Mouse (Mus musculus) intestine, embryonic 16.5 days (tissue): Measurements from ENCODE around the gene Rora. TPM values are rescaled to one million over a fixed set of nuclear protein-coding genes. Genes with fewer than 3 reads are reported as not detected.

ENCODE experiments used
- ATAC-seq: fragments of 200-750 bp; cut with Nextera tagmentation; 2 replicates; pipeline ENCODE4 v1.8.0; 2017; ENCODE audit warnings: moderate TSS enrichment, moderate library complexity
- H3K27ac ChIP-seq: fragments of 300-500 bp; sonication (generic); 2 replicates; pipeline ENCODE4 v1.5.1; 2014; ENCODE audit warnings: mild to moderate bottlenecking, low read length
- H3K27me3 ChIP-seq: fragments of 300-500 bp; sonication (generic); replicated peaks from 2 replicates; pipeline ENCODE4 v1.6.1; 2014; ENCODE audit warnings: low read length, control low read depth, mixed read lengths; ENCODE audit not compliant: control insufficient read depth, insufficient read depth
- H3K36me3 ChIP-seq: fragments of 300-500 bp; sonication (generic); 2 replicates; pipeline ENCODE4 v1.6.1; 2014; ENCODE audit warnings: low read length, control low read depth; ENCODE audit not compliant: control insufficient read depth, insufficient read depth
- H3K4me1 ChIP-seq: fragments of 300-500 bp; sonication (generic); 2 replicates; pipeline ENCODE4 v1.6.1; 2014; ENCODE audit warnings: low read length, control low read depth, mixed read lengths; ENCODE audit not compliant: control insufficient read depth, insufficient read depth
- H3K4me2 ChIP-seq: fragments of 300-500 bp; sonication (generic); 2 replicates; pipeline ENCODE4 v1.6.1; 2014; ENCODE audit warnings: low read depth, low read length, control low read depth
- H3K4me3 ChIP-seq: fragments of 300-500 bp; sonication (generic); 2 replicates; pipeline ENCODE4 v1.5.1; 2014; ENCODE audit warnings: mild to moderate bottlenecking, low read length
- H3K9ac ChIP-seq: fragments of 300-500 bp; sonication (generic); 2 replicates; pipeline ENCODE4 v1.6.1; 2014; ENCODE audit warnings: low read depth, low read length
- H3K9me3 ChIP-seq: fragments of 300-500 bp; sonication (generic); 2 replicates; pipeline ENCODE4 v1.6.1; 2016; ENCODE audit warnings: low read length, control low read depth; ENCODE audit not compliant: control insufficient read depth
- WGBS: fragments of 180-500 bp; shearing (Covaris S2); extraction: QIAGEN DNeasy Blood & Tissue Kit; methylation state at CpG from one replicate; pipeline ENCODE4 v1.1.7; 2014; 5-methylcytosine and 5-hydroxymethylcytosine counted together
- polyA plus RNA-seq: library from polyadenylated mRNA; unstranded; fragments of >200 nt; fragmentation: Nextera tagmentation; extraction: Ambion mirVana; gene quantifications from 2 replicates; pipeline ENCODE4 v1.2.1, GENCODE M21; 2015

The Rora gene
- polyA plus RNA-seq, 1 experiment from 2014 or later = 4.5 TPM

- Histone ChIP-seq H3K36me3 (no peaks in the 10 kb centered on the region), H3K4me1 (no peaks in the 10 kb centered on the region), H3K4me3 (no peak overlapping the region), H3K9ac (no peak overlapping the region), H3K27ac (no peak overlapping the region), H3K27me3 (no peaks in the 10 kb centered on the region), H3K4me2 (no peak overlapping the region), H3K9me3 (no peaks in the 10 kb centered on the region)
- WGBS = 86% methylated on average over 4 of the region's 4 CpGs
- no peak for ATAC-seq
Observed at GRCm38 (mm10) chr9:68934238-68934637, 280.7 kb downstream of the Rora start.

DNA sequence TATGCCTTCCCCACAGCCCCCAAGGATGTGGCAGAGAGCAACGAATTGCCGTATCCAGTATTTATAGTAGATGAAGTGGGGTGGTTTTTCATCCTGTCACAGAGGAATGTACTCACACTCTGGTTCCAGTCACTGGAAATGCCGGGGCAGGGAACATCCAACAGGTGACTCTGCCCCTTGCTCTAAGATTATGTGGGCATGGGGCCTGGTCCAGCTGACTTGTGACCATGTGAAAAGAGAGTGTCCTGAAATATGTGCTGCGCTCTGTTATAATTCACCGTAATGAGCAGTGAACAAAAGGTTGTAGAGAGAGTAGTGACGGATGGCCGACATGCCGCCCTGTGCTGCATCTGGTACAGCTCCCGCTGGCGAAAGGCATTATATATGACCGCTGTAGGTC, 282.0 kb downstream of the Rora start:
- Histone ChIP-seq H3K4me2 (no peak overlapping the region), H3K27me3 (no peaks in the 10 kb centered on the region), H3K9ac (no peak overlapping the region), H3K9me3 (no peaks in the 10 kb centered on the region), H3K4me1 (no peaks in the 10 kb centered on the region), H3K36me3 (no peaks in the 10 kb centered on the region), H3K4me3 (no peak overlapping the region), H3K27ac (no peak overlapping the region)
- 61% methylated on average over 11 of the region's 11 CpGs for WGBS
- no peak for ATAC-seq

DNA sequence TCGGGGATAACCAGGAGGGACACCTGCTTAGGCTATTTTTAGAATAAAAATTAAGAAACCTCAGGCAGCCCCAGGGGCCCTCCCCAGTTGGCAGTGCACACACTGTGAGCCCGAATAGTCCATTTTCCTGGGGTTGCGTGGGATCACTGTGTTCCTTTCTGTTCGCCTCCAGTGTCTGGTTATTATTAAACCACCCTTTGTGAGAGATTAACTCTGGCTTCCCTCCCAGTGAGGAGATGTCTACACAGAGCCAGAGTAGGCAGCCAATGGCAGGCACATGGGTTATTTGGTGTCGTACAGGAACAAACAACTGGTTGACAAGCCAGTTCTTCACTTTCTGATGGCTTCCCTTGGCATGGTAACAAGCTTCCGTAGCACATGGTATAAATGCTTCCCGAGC, 287.5 kb downstream of the Rora start:
- H3K27me3 ChIP-seq = no peaks in the 10 kb centered on the region
- no peak overlapping the region for H3K9ac ChIP-seq
- no peaks in the 10 kb centered on the region for H3K9me3 ChIP-seq
- H3K4me1 ChIP-seq = no peaks in the 10 kb centered on the region
- ATAC-seq = no peak
- no peaks in the 10 kb centered on the region for H3K36me3 ChIP-seq
- H3K4me3 ChIP-seq = no peak overlapping the region
- 69% methylated on average over 7 of the region's 7 CpGs for WGBS
- H3K27ac ChIP-seq = no peak overlapping the region
- H3K4me2 ChIP-seq = no peak overlapping the region

- no peak overlapping the region for H3K9ac ChIP-seq
- no peaks in the 10 kb centered on the region for H3K27me3 ChIP-seq
- H3K27ac ChIP-seq = no peak overlapping the region
- no peaks in the 10 kb centered on the region for H3K36me3 ChIP-seq
- H3K4me1 ChIP-seq = no peaks in the 10 kb centered on the region
- ATAC-seq = no peak
- 75% methylated on average over 4 of the region's 4 CpGs for WGBS
- H3K9me3 ChIP-seq = no peaks in the 10 kb centered on the region
- no peak overlapping the region for H3K4me2 ChIP-seq
- no peak overlapping the region for H3K4me3 ChIP-seq
Observed at GRCm38 (mm10) chr9:68942595-68943011, 289.0 kb downstream of the Rora start.

DNA sequence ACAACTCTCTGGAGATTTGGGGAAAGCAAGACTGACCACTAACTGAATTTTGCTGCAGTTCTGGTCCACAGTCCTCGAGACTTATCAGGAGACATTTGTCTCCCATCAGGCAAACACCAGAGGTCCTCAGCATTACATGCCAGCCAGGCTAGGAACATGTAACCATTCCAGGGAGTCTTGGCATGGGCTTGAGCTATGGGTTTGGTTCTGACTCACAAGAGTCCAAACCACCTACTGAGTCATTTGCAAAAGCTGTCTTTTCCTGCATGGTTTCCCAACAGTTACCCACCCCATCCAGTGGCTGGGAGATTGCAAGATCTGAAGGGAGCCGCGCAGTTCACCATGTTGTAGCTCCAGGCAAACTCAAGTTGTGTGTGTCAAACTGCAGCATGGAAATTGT, 290.4 kb downstream of the Rora start:
- Histone ChIP-seq H3K27me3 (no peaks in the 10 kb centered on the region), H3K4me3 (no peak overlapping the region), H3K4me1 (no peaks in the 10 kb centered on the region), H3K9me3 (no peaks in the 10 kb centered on the region), H3K27ac (no peak overlapping the region), H3K9ac (no peak overlapping the region), H3K36me3 (no peaks in the 10 kb centered on the region), H3K4me2 (no peak overlapping the region)
- WGBS = 95% methylated on average over 3 of the region's 3 CpGs
- ATAC-seq = no peak

DNA sequence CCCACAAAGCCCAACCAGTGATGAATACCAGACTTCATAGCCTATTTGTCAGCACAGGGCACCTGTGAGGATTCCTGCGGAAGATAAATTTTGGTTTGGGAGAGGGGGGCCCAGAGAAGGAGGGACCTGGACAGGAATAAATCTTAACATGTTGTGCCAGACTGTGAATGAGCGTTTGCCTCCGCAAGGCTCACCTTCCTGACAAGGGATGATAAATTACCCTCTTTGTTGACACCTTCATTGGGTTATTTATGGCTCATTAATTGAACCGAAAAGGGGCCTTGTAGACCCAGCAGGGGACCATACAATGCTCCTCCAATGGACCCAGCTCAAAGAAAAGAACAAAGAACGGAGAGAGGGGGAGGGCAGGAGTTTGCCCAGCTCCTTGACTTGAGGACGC, 294.1 kb downstream of the Rora start:
- no peak overlapping the region for H3K4me3 ChIP-seq
- H3K9me3 ChIP-seq = no peaks in the 10 kb centered on the region
- no peak overlapping the region for H3K9ac ChIP-seq
- H3K4me2 ChIP-seq = no peak overlapping the region
- no peaks in the 10 kb centered on the region for H3K4me1 ChIP-seq
- no peaks in the 10 kb centered on the region for H3K36me3 ChIP-seq
- ATAC-seq = no peak
- no peak overlapping the region for H3K27ac ChIP-seq
- 23% methylated on average over 6 of the region's 6 CpGs for WGBS
- no peaks in the 10 kb centered on the region for H3K27me3 ChIP-seq

DNA sequence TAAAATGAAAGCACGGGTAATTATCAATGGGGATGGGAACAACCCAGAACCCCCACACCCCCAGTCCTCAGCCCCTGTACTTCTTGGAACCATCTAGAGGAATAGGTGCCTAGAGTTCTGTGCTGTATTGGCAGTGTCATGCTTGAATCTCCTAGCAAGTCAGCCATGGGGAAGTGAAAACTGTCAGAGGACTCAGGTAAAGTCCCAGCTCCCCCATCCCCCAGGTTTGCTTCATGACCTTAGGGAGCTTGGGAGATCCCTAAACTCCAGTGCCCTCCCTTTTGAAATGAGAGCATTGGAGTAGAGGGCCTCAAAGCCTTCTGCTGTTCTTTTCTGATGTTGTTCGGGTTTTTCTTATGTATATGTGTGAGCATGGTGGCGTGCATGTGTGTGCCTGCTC, 294.6 kb downstream of the Rora start:
- no peak overlapping the region for H3K4me3 ChIP-seq
- H3K4me2 ChIP-seq = no peak overlapping the region
- H3K9ac ChIP-seq = no peak overlapping the region
- H3K4me1 ChIP-seq = no peaks in the 10 kb centered on the region
- no peaks in the 10 kb centered on the region for H3K36me3 ChIP-seq
- 72% methylated on average over 3 of the region's 3 CpGs for WGBS
- no peak overlapping the region for H3K27ac ChIP-seq
- no peaks in the 10 kb centered on the region for H3K9me3 ChIP-seq
- no peak for ATAC-seq
- no peaks in the 10 kb centered on the region for H3K27me3 ChIP-seq

- H3K9ac ChIP-seq = no peak overlapping the region
- H3K4me1 ChIP-seq = 0 out of 2 replicates have a peak, but pooled peaks cover 4% of the 10 kb centered on the region
- H3K9me3 ChIP-seq = no peaks in the 10 kb centered on the region
- H3K36me3 ChIP-seq = no peaks in the 10 kb centered on the region
- no peak overlapping the region for H3K4me3 ChIP-seq
- ATAC-seq = peak; percentile 60
- no peak overlapping the region for H3K4me2 ChIP-seq
- H3K27me3 ChIP-seq = no peaks in the 10 kb centered on the region
- H3K27ac ChIP-seq = no peak overlapping the region
- WGBS = 45% methylated on average over 12 of the region's 12 CpGs
Observed at GRCm38 (mm10) chr9:68956210-68956874, 302.8 kb downstream of the Rora start.

DNA sequence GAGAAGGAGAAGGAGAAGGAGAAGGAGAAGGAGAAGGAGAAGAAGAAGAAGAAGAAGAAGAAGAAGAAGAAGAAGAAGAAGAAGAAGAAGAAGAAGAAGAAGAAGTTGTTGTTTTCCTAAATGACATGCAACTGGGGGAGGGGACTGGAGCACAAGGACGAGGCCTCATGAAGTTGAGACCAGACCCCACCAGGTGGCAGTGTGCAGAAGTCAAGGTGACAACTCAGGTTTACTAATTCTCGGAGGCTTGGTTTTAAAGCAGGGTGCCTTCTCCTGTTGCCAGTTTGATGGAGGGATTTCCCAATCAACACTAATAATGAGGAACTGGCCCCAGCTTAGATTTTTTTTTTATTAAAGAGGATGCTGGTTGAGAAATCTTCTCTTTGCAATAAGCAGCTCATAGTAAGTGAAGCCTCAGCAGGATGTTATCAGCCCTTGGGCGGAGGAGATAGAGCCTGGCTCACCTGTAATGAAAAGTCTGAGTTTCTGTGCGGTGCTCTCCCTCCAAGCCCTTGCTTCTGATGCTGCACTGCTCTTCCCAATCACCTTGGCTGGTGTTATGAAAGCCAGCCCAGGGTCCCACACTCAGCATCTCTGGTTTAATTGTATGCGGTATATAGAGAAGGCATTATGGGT, 303.5 kb downstream of the Rora start:
- H3K36me3 ChIP-seq = no peaks in the 10 kb centered on the region
- H3K4me1 ChIP-seq = 0 out of 2 replicates have a peak, but pooled peaks cover 4% of the 10 kb centered on the region
- H3K9me3 ChIP-seq = no peaks in the 10 kb centered on the region
- no peak overlapping the region for H3K4me3 ChIP-seq
- no peaks in the 10 kb centered on the region for H3K27me3 ChIP-seq
- no peak overlapping the region for H3K27ac ChIP-seq
- ATAC-seq = no peak
- WGBS = 64% methylated on average over 5 of the region's 5 CpGs
- no peak overlapping the region for H3K9ac ChIP-seq
- no peak overlapping the region for H3K4me2 ChIP-seq
